Mouse (Mus musculus) large intestine, adult 2 months (tissue): Measurements from ENCODE around the gene Nrcam. TPM values are rescaled to one million over a fixed set of nuclear protein-coding genes. Genes with fewer than 3 reads are reported as not detected.

Source experiments
- DNase-seq: peaks from one replicate; pipeline ENCODE4 v3.0.0-alpha.2; 2012; ENCODE audit warnings: low read depth, low spot score
- WGBS: fragments of 180-500 bp; shearing (Covaris S2); methylation state at CpG from one replicate; pipeline ENCODE4 v1.1.7; 2018; 5-methylcytosine and 5-hydroxymethylcytosine counted together
- polyA plus RNA-seq: library from polyadenylated mRNA; depleted of rRNA; stranded (reverse); fragments of >200 nt; gene quantifications from 2 replicates; pipeline ENCODE4 v1.2.3, GENCODE M21; 2012

Nrcam gene
- polyA plus RNA-seq, 1 experiment, result 0.09 TPM

- WGBS, result 86% methylated on average over 3 of the region's 3 CpGs
These were observed 95.3 kb downstream of the Nrcam start for GRCm38 (mm10) chr12:44424011-44424410.

GRCm38 (mm10) chr12:44425040-44425439, 96.4 kb downstream of the Nrcam start:
- DNase-seq, result no peak
- WGBS, result 6% methylated on average over 6 of the region's 6 CpGs

More at GRCm38 (mm10) chr12:44424011-44424410, 95.3 kb downstream of the Nrcam start:
- no peak for DNase-seq

GRCm38 (mm10) chr12:44430335-44430734, 101.7 kb downstream of the Nrcam start:
- no peak for DNase-seq
- WGBS, result 78% methylated on average over 6 of the region's 6 CpGs

GRCm38 (mm10) chr12:44430996-44431395, 102.3 kb downstream of the Nrcam start:
- DNase-seq, result no peak
- WGBS, result 64% methylated on average over 7 of the region's 7 CpGs

- DNase-seq, result no peak
- 75% methylated on average over 3 of the region's 3 CpGs for WGBS
These were observed 104.0 kb downstream of the Nrcam start for GRCm38 (mm10) chr12:44432727-44433126.

- WGBS, result 78% methylated on average over 13 of the region's 13 CpGs
- DNase-seq, result no peak
These were observed 108.6 kb downstream of the Nrcam start for GRCm38 (mm10) chr12:44437046-44437827.

- 16% methylated on average over 8 of the region's 8 CpGs for WGBS
- no peak for DNase-seq
These were observed 110.2 kb downstream of the Nrcam start for GRCm38 (mm10) chr12:44438884-44439283.

GRCm38 (mm10) chr12:44440230-44440629, 111.5 kb downstream of the Nrcam start:
- WGBS, result 33% methylated on average over 4 of the region's 4 CpGs
- DNase-seq, result no peak

GRCm38 (mm10) chr12:44450930-44451329, 122.2 kb downstream of the Nrcam start:
- no peak for DNase-seq
- WGBS, result 59% methylated on average over 6 of the region's 6 CpGs

GRCm38 (mm10) chr12:44451742-44452141, 123.1 kb downstream of the Nrcam start:
- DNase-seq, result no peak
- 60% methylated on average over 1 of the region's 1 CpGs for WGBS

GRCm38 (mm10) chr12:44453791-44454190, 125.1 kb downstream of the Nrcam start:
- WGBS, result 91% methylated on average over 4 of the region's 4 CpGs
- no peak for DNase-seq

- WGBS, result 77% methylated on average over 4 of the region's 4 CpGs
- no peak for DNase-seq
These were observed 129.3 kb downstream of the Nrcam start for GRCm38 (mm10) chr12:44457961-44458360.

GRCm38 (mm10) chr12:44462436-44462835, 133.8 kb downstream of the Nrcam start:
- WGBS, result 75% methylated on average over 4 of the region's 4 CpGs
- DNase-seq, result no peak

- no peak for DNase-seq
- 57% methylated on average over 6 of the region's 6 CpGs for WGBS
These were observed 134.3 kb downstream of the Nrcam start for GRCm38 (mm10) chr12:44462976-44463375.

- WGBS, result 79% methylated on average over 5 of the region's 5 CpGs
- DNase-seq, result no peak
These were observed 142.4 kb downstream of the Nrcam start for GRCm38 (mm10) chr12:44471073-44471472.

GRCm38 (mm10) chr12:44475355-44475754, 146.7 kb downstream of the Nrcam start:
- DNase-seq, result no peak

GRCm38 (mm10) chr12:44479260-44480030, 150.8 kb downstream of the Nrcam start:
- 77% methylated on average over 6 of the region's 6 CpGs for WGBS
- DNase-seq, result no peak

GRCm38 (mm10) chr12:44480031-44480419, 151.3 kb downstream of the Nrcam start:
- 86% methylated on average over 2 of the region's 2 CpGs for whole genome bisulfite sequencing
- no peak for DNase-seq

GRCm38 (mm10) chr12:44481415-44481814, 152.7 kb downstream of the Nrcam start:
- DNase-seq, result no peak
- WGBS, result 69% methylated on average over 3 of the region's 3 CpGs

GRCm38 (mm10) chr12:44492759-44493479, 164.2 kb downstream of the Nrcam start:
- 70% methylated on average over 5 of the region's 5 CpGs for WGBS
- DNase-seq, result no peak
